Mouse (Mus musculus): ENCODE results near the gene Olfr1044. TPM values are rescaled to one million over a fixed set of nuclear protein-coding genes. Genes with fewer than 3 reads are reported as not detected.

The Olfr1044 gene
- polyA plus RNA-seq (2015; fragmentation: Nextera tagmentation; extraction: Ambion mirVana), result not detected in 2 replicates

GRCm38 (mm10) chr2:86177720-86178119, at the start of gene Olfr1044:
Gene Olfr1044 (minus strand): TSS chr2:86177820.

GRCm38 (mm10) chr2:86219214-86219613, 41.6 kb upstream of the Olfr1044 start, which contains the start of gene Olfr1046:
Gene Olfr1046 (minus strand): TSS chr2:86219314.

GRCm38 (mm10) chr2:86202909-86203308, 25.3 kb upstream of the Olfr1044 start, which contains the start of gene Olfr1045:
Gene Olfr1045 (minus strand): TSS chr2:86203009.

GRCm38 (mm10) chr2:86185583-86185982, 8.0 kb upstream of the Olfr1044 start, which contains the start of gene Olfr52:
Gene Olfr52 (minus strand): TSS chr2:86185683.

GRCm38 (mm10) chr2:86167422-86167821, 10.2 kb downstream of the Olfr1044 start, which contains the start of gene Olfr1043:
Gene Olfr1043 (minus strand): TSS chr2:86167522.

GRCm38 (mm10) chr2:86161738-86162137, 15.9 kb downstream of the Olfr1044 start, which contains the start of gene Olfr1042:
Gene Olfr1042 (minus strand): TSS chr2:86161838.

GRCm38 (mm10) chr2:86146632-86147031, 31.0 kb downstream of the Olfr1044 start, which contains the start of gene Olfr1040:
Gene Olfr1040 (minus strand): TSS chr2:86146732.

GRCm38 (mm10) chr2:86135828-86136227, 41.8 kb downstream of the Olfr1044 start, which contains the start of gene Olfr1039:
Gene Olfr1039 (minus strand): TSS chr2:86135928.

Other genes with a start within 250 kb of the Olfr1044 start
- not detected in 2 replicates for gene Olfr1028, start 227.4 kb downstream of the Olfr1044 start, polyA plus RNA-seq (2015; fragmentation: Nextera tagmentation; extraction: Ambion mirVana)
- gene Olfr1029, start 203.9 kb downstream of the Olfr1044 start, polyA plus RNA-seq (2015; fragmentation: Nextera tagmentation; extraction: Ambion mirVana), result not detected in 2 replicates
- gene Olfr1030, start 198.5 kb downstream of the Olfr1044 start, polyA plus RNA-seq (2015; fragmentation: Nextera tagmentation; extraction: Ambion mirVana), result not detected in 2 replicates
- gene Olfr1031, start 187.5 kb downstream of the Olfr1044 start, polyA plus RNA-seq (2015; fragmentation: Nextera tagmentation; extraction: Ambion mirVana), result not detected in 2 replicates
- not detected in 2 replicates for gene Olfr1032, start 172.3 kb downstream of the Olfr1044 start, polyA plus RNA-seq (2015; fragmentation: Nextera tagmentation; extraction: Ambion mirVana)
- gene Olfr1033, start 157.2 kb downstream of the Olfr1044 start, polyA plus RNA-seq (2015; fragmentation: Nextera tagmentation; extraction: Ambion mirVana), result 0.53 and 2.5 TPM in 2 replicates
- gene Olfr1034, start 132.0 kb downstream of the Olfr1044 start, polyA plus RNA-seq (2015; fragmentation: Nextera tagmentation; extraction: Ambion mirVana), result not detected in 2 replicates
- gene Olfr1036, start 103.8 kb downstream of the Olfr1044 start, polyA plus RNA-seq (2015; fragmentation: Nextera tagmentation; extraction: Ambion mirVana), result not detected in 2 replicates
- not detected in 2 replicates for gene Olfr1037, start 90.4 kb downstream of the Olfr1044 start, polyA plus RNA-seq (2015; fragmentation: Nextera tagmentation; extraction: Ambion mirVana)
- gene Olfr1039, start 41.9 kb downstream of the Olfr1044 start, polyA plus RNA-seq (2015; fragmentation: Nextera tagmentation; extraction: Ambion mirVana), result not detected in 2 replicates
- gene Olfr1040, start 31.1 kb downstream of the Olfr1044 start, polyA plus RNA-seq (2015; fragmentation: Nextera tagmentation; extraction: Ambion mirVana), result not detected in 2 replicates
- gene Olfr1042, start 16.0 kb downstream of the Olfr1044 start, polyA plus RNA-seq (2015; fragmentation: Nextera tagmentation; extraction: Ambion mirVana), result not detected in 2 replicates
- not detected in 2 replicates for gene Olfr1043, start 10.3 kb downstream of the Olfr1044 start, polyA plus RNA-seq (2015; fragmentation: Nextera tagmentation; extraction: Ambion mirVana)
- not detected in 2 replicates for gene Olfr52, start 7.9 kb upstream of the Olfr1044 start, polyA plus RNA-seq (2015; fragmentation: Nextera tagmentation; extraction: Ambion mirVana)
- not detected in 2 replicates for gene Olfr1045, start 25.2 kb upstream of the Olfr1044 start, polyA plus RNA-seq (2015; fragmentation: Nextera tagmentation; extraction: Ambion mirVana)
- gene Olfr1046, start 41.5 kb upstream of the Olfr1044 start, polyA plus RNA-seq (2015; fragmentation: Nextera tagmentation; extraction: Ambion mirVana), result not detected in 2 replicates
- not detected in 2 replicates for gene Olfr1047, start 53.6 kb upstream of the Olfr1044 start, polyA plus RNA-seq (2015; fragmentation: Nextera tagmentation; extraction: Ambion mirVana)
- not detected in 2 replicates for gene Olfr1048, start 62.5 kb upstream of the Olfr1044 start, polyA plus RNA-seq (2015; fragmentation: Nextera tagmentation; extraction: Ambion mirVana)
- not detected in 2 replicates for gene Olfr1049, start 80.5 kb upstream of the Olfr1044 start, polyA plus RNA-seq (2015; fragmentation: Nextera tagmentation; extraction: Ambion mirVana)
- gene Olfr1051, start 101.3 kb upstream of the Olfr1044 start, polyA plus RNA-seq (2015; fragmentation: Nextera tagmentation; extraction: Ambion mirVana), result not detected in 2 replicates
- not detected in 2 replicates for gene Olfr1052, start 114.6 kb upstream of the Olfr1044 start, polyA plus RNA-seq (2015; fragmentation: Nextera tagmentation; extraction: Ambion mirVana)
- not detected in 2 replicates for gene Olfr1053, start 137.5 kb upstream of the Olfr1044 start, polyA plus RNA-seq (2015; fragmentation: Nextera tagmentation; extraction: Ambion mirVana)
- not detected in 2 replicates for gene Olfr1054, start 157.6 kb upstream of the Olfr1044 start, polyA plus RNA-seq (2015; fragmentation: Nextera tagmentation; extraction: Ambion mirVana)
- gene Olfr1055, start 172.5 kb upstream of the Olfr1044 start, polyA plus RNA-seq (2015; fragmentation: Nextera tagmentation; extraction: Ambion mirVana), result not detected in 2 replicates
- not detected in 2 replicates for gene Olfr1056, start 184.6 kb upstream of the Olfr1044 start, polyA plus RNA-seq (2015; fragmentation: Nextera tagmentation; extraction: Ambion mirVana)
- not detected in 2 replicates for gene Olfr1057, start 200.6 kb upstream of the Olfr1044 start, polyA plus RNA-seq (2015; fragmentation: Nextera tagmentation; extraction: Ambion mirVana)
- not detected in 2 replicates for gene Olfr1058, start 210.7 kb upstream of the Olfr1044 start, polyA plus RNA-seq (2015; fragmentation: Nextera tagmentation; extraction: Ambion mirVana)
- gene Olfr1061, start 236.2 kb upstream of the Olfr1044 start, polyA plus RNA-seq (2015; fragmentation: Nextera tagmentation; extraction: Ambion mirVana), result not detected in 2 replicates
- gene Olfr1062, start 248.9 kb upstream of the Olfr1044 start, polyA plus RNA-seq (2015; fragmentation: Nextera tagmentation; extraction: Ambion mirVana), result not detected in 2 replicates

Data from skeletal muscle tissue, postnatal 0 days (tissue).